9 mouse cellular contexts compared by ENCODE assay signal in genomic region chrX:53715942-53716322, GRCm38 (mm10). TPM values are rescaled to one million over a fixed set of nuclear protein-coding genes. Genes with fewer than 3 reads are reported as not detected.
DNase-seq lines count a peak whose midpoint lies in the region; ATAC-seq and TF ChIP-seq lines count a peak whose summit lies in the region.
"Had no signal": no experiment of that assay in that cellular context is flagged by ENCODE, and none has a peak within 500 bp of the region (broad histone marks: within the 10 kb centered on the region; RNA-seq: fewer than 3 reads in every experiment).

No protein-coding gene starts in this region.

- in situ Hi-C loops in ES-E14 (cut with MboI; ENCODE audit: low sequenced_read_pairs in 2 of 2, unreplicated experiment in 2 of 2): no loop called here

- H3K4me1 ChIP-seq in heart, embryonic 13.5 days: no peaks in the 10 kb centered on the region
- no peaks in the 10 kb centered on the region; a peak in 1 of 4 replicates for H3K4me1 ChIP-seq in ES-E14 (ENCODE audit: control insufficient read depth in 2 of 2, insufficient read depth in 2 of 2, low read length in 2 of 2, poor library complexity in 1 of 2)
- H3K4me1 ChIP-seq in forebrain, embryonic 16.5 days (replicated peaks; ENCODE audit: control insufficient read depth, insufficient read depth, low read length): no peaks in the 10 kb centered on the region; the same call in 1 of the 2 replicates
- H3K4me1 ChIP-seq in liver, embryonic 14.5 days (replicated peaks; ENCODE audit: control insufficient read depth in 2 of 2, insufficient read depth in 2 of 2, low read length in 1 of 2): no peaks in the 10 kb centered on the region
- no peaks in the 10 kb centered on the region for H3K4me1 ChIP-seq in thymus, adult 2 months (replicated peaks; ENCODE audit: control insufficient read depth, insufficient read depth, low read length)

- ATAC-seq in heart, embryonic 13.5 days (ENCODE audit: extremely low read depth, insufficient number of reproducible peaks, low FRiP score, low TSS enrichment): no peak
- ATAC-seq in forebrain, embryonic 16.5 days: no peak; the same call in 1 of the 2 replicates
- ATAC-seq in liver, embryonic 14.5 days (ENCODE audit: insufficient read depth): no peak

- no peak for TF ChIP-seq CTCF in liver, embryonic 14.5 days (IDR thresholded peaks at IDR 0.05; ENCODE audit: low read depth)
- TF ChIP-seq CTCF in thymus, adult 2 months (IDR thresholded peaks at IDR 0.05; ENCODE audit: borderline replicate concordance, control insufficient read depth, extremely low read depth, insufficient read depth, low read length, poor library complexity): no peak

- no peak for TF ChIP-seq POLR2A in thymus, adult 2 months (IDR thresholded peaks at IDR 0.05; ENCODE audit: control insufficient read depth, extremely low read depth, insufficient read depth, low read length, poor library complexity)

- peak overlapping the region; percentile 67 for H3K4me2 ChIP-seq in heart, embryonic 13.5 days
- peak overlapping the region; percentile 63 for H3K4me2 ChIP-seq in forebrain, embryonic 16.5 days (ENCODE audit: low read length)
- H3K4me2 ChIP-seq in liver, embryonic 14.5 days (ENCODE audit: low read depth): 0 out of 2 replicates have a peak overlapping the region, but pooled peaks have one; percentile 2

- 71% methylated on average over 1 of the region's 2 CpGs for WGBS in heart, embryonic 13.5 days
- WGBS in forebrain, embryonic 16.5 days: 44% methylated on average over 2 of the region's 2 CpGs
- 55% methylated on average over 2 of the region's 2 CpGs for WGBS in liver, embryonic 14.5 days (ENCODE audit: insufficient replicate concordance)
- WGBS in thymus, adult 2 months: 65% methylated on average over 2 of the region's 2 CpGs

- TF ChIP-seq EP300 in liver, embryonic 14.5 days (IDR thresholded peaks at IDR 0.05; ENCODE audit: low read depth): no peak

- no peaks in the 10 kb centered on the region for H3K9me3 ChIP-seq in heart, embryonic 13.5 days
- H3K9me3 ChIP-seq in ES-E14 (ENCODE audit: control insufficient read depth, insufficient read depth, low read depth, low read length): no peaks in the 10 kb centered on the region
- H3K9me3 ChIP-seq in forebrain, embryonic 16.5 days (ENCODE audit: control insufficient read depth, low read length): no peaks in the 10 kb centered on the region
- no peaks in the 10 kb centered on the region for H3K9me3 ChIP-seq in liver, embryonic 14.5 days (ENCODE audit: control insufficient read depth, low read length)

- peak overlapping the region; percentile 46 for H3K4me3 ChIP-seq in heart, embryonic 13.5 days
- H3K4me3 ChIP-seq in ES-E14 (ENCODE audit: insufficient read depth in 1 of 2, low read depth in 1 of 2, low read length in 2 of 2, poor library complexity in 1 of 2, severe bottlenecking in 1 of 2): peak overlapping the region in 1 of 2 experiments; percentile 46; a peak in 1 of 4 replicates
- peak overlapping the region; percentile 40 for H3K4me3 ChIP-seq in forebrain, embryonic 16.5 days (replicated peaks; ENCODE audit: low read length)
- no peak overlapping the region for H3K4me3 ChIP-seq in liver, embryonic 14.5 days (ENCODE audit: insufficient read depth in 1 of 2, low read depth in 2 of 2, low read length in 2 of 2)
- H3K4me3 ChIP-seq in thymus, adult 2 months (ENCODE audit: control insufficient read depth, insufficient read depth, low read length): no peak overlapping the region

- H3K36me3 ChIP-seq in heart, embryonic 13.5 days: no peaks in the 10 kb centered on the region
- no peaks in the 10 kb centered on the region for H3K36me3 ChIP-seq in ES-E14 (ENCODE audit: control insufficient read depth, insufficient read depth, low read length, poor library complexity, severe bottlenecking)
- no peaks in the 10 kb centered on the region for H3K36me3 ChIP-seq in forebrain, embryonic 16.5 days (ENCODE audit: control insufficient read depth, insufficient read depth)
- H3K36me3 ChIP-seq in liver, embryonic 14.5 days (replicated peaks; ENCODE audit: control insufficient read depth, insufficient read depth, low read depth): no peaks in the 10 kb centered on the region
- no peaks in the 10 kb centered on the region for H3K36me3 ChIP-seq in thymus, adult 2 months (ENCODE audit: control insufficient read depth, insufficient read depth, low read length)

- H3K27ac ChIP-seq in heart, embryonic 13.5 days (replicated peaks): no peak overlapping the region
- H3K27ac ChIP-seq in ES-E14 (ENCODE audit: insufficient read depth, low read depth, low read length, poor library complexity, severe bottlenecking): no peak overlapping the region
- H3K27ac ChIP-seq in forebrain, embryonic 16.5 days (ENCODE audit: low read length): no peak overlapping the region
- no peak overlapping the region for H3K27ac ChIP-seq in liver, embryonic 14.5 days
- H3K27ac ChIP-seq in thymus, adult 2 months (ENCODE audit: control insufficient read depth, insufficient read depth, low read length): no peak overlapping the region

- no peak for DNase-seq in heart, adult 11 months
- DNase-seq in ES-E14 (ENCODE audit: low read depth, low spot score): no peak
- DNase-seq in liver, embryonic 14.5 days (ENCODE audit: low read depth in 3 of 3, low spot score in 3 of 3): no peak
- DNase-seq in thymus, adult 2 months: no peak
- no peak for DNase-seq in left cerebral cortex, adult 11 months (ENCODE audit: low spot score)
- DNase-seq in gastrocnemius, postnatal 25 days: no peak

- H3K9ac ChIP-seq in heart, embryonic 13.5 days: peak overlapping the region; percentile 69
- H3K9ac ChIP-seq in ES-E14 (ENCODE audit: insufficient read depth, low read depth, low read length, poor library complexity, severe bottlenecking): peak overlapping the region; percentile 62; the same call in 1 of the 2 replicates
- H3K9ac ChIP-seq in forebrain, embryonic 16.5 days (replicated peaks; ENCODE audit: low read depth, low read length): peak overlapping the region; percentile 50
- H3K9ac ChIP-seq in liver, embryonic 14.5 days (replicated peaks): no peak overlapping the region

- H3K27me3 ChIP-seq in heart, embryonic 13.5 days (replicated peaks): no peaks in the 10 kb centered on the region
- H3K27me3 ChIP-seq in forebrain, embryonic 16.5 days (replicated peaks; ENCODE audit: control insufficient read depth, insufficient read depth, low read length): no peaks in the 10 kb centered on the region
- H3K27me3 ChIP-seq in liver, embryonic 14.5 days (ENCODE audit: control insufficient read depth, insufficient read depth, low read length): no peaks in the 10 kb centered on the region
- no peaks in the 10 kb centered on the region for H3K27me3 ChIP-seq in thymus, adult 2 months (ENCODE audit: control insufficient read depth, insufficient read depth, low read length)

TF ChIP-seq in ES-E14, 5 proteins besides CTCF, POLR2A, EP300 and RAD21:
- no peak for TF ChIP-seq ZC3H11A (IDR thresholded peaks at IDR 0.05; ENCODE audit: borderline replicate concordance, low read depth, low read length)
- no peak for TF ChIP-seq CHD2 (IDR thresholded peaks at IDR 0.05; ENCODE audit: low read depth, low read length)
- TF ChIP-seq MAFK (IDR thresholded peaks at IDR 0.05; ENCODE audit: insufficient read depth, low read depth, low read length): no peak
- TF ChIP-seq HCFC1 (IDR thresholded peaks at IDR 0.05; ENCODE audit: borderline replicate concordance, insufficient read depth, low read length): no peak
- no peak for TF ChIP-seq ZNF384 (IDR thresholded peaks at IDR 0.05; ENCODE audit: low read depth, low read length)

RNA-seq across cellular contexts. Expression of gene 4930502E18Rik, which starts 8.7 kb away (rescaled TPM):
- polyA plus RNA-seq in heart, embryonic 13.5 days (2015; fragmentation: Nextera tagmentation; extraction: Ambion mirVana): 0.33 and 0.40 TPM in 2 replicates
- 2.2 and 4.4 TPM in 2 replicates for total RNA-seq in ES-E14 (2012; rRNA removed)
- polyA plus RNA-seq in forebrain, embryonic 16.5 days (2015; fragmentation: Nextera tagmentation; extraction: Ambion mirVana): not detected in 2 replicates
- 0.03 and 0.06 TPM in 2 replicates for polyA plus RNA-seq in liver, embryonic 14.5 days (2012; rRNA removed)
- polyA plus RNA-seq in liver, embryonic 14.5 days (2014; fragmentation: Nextera tagmentation; extraction: Ambion mirVana): not detected in 2 replicates
- not detected in 2 replicates for polyA plus RNA-seq in thymus, adult 2 months (2012; rRNA removed)
- total RNA-seq in gastrocnemius, postnatal 25 days (2021): not detected
- total RNA-seq: adrenal gland, postnatal 36 days had no signal

RNA-seq across cellular contexts. Expression of gene 1700013H16Rik, which starts 41.7 kb away (rescaled TPM):
- not detected in 2 replicates for polyA plus RNA-seq in heart, embryonic 13.5 days (2015; fragmentation: Nextera tagmentation; extraction: Ambion mirVana)
- total RNA-seq in ES-E14 (2012; rRNA removed): 0.26 and 10.1 TPM in 2 replicates
- not detected in 2 replicates for polyA plus RNA-seq in forebrain, embryonic 16.5 days (2015; fragmentation: Nextera tagmentation; extraction: Ambion mirVana)
- not detected in 2 replicates for polyA plus RNA-seq in liver, embryonic 14.5 days (2012; rRNA removed)
- polyA plus RNA-seq in liver, embryonic 14.5 days (2014; fragmentation: Nextera tagmentation; extraction: Ambion mirVana): not detected in 2 replicates
- polyA plus RNA-seq in thymus, adult 2 months (2012; rRNA removed): not detected in 2 replicates
- total RNA-seq in gastrocnemius, postnatal 25 days (2021): not detected
- total RNA-seq: adrenal gland, postnatal 36 days had no signal

RNA-seq across cellular contexts. Expression of gene Rtl8b, which starts 45.7 kb away (rescaled TPM):
- polyA plus RNA-seq in heart, embryonic 13.5 days (2015; fragmentation: Nextera tagmentation; extraction: Ambion mirVana): 65.3 and 77.3 TPM in 2 replicates
- total RNA-seq in ES-E14 (2012; rRNA removed): 6.5 and 11.7 TPM in 2 replicates
- polyA plus RNA-seq in forebrain, embryonic 16.5 days (2015; fragmentation: Nextera tagmentation; extraction: Ambion mirVana): 112 and 119 TPM in 2 replicates
- 6.7 and 7.9 TPM in 2 replicates for polyA plus RNA-seq in liver, embryonic 14.5 days (2012; rRNA removed)
- polyA plus RNA-seq in liver, embryonic 14.5 days (2014; fragmentation: Nextera tagmentation; extraction: Ambion mirVana): 4.2 and 4.3 TPM in 2 replicates
- 103 and 115 TPM in 2 replicates for polyA plus RNA-seq in thymus, adult 2 months (2012; rRNA removed)
- total RNA-seq in gastrocnemius, postnatal 25 days (2021): 10 to 100 TPM; 53.5 to 64.6 TPM

Comparison
In these comparisons a context has a peak if more than half of its experiments do, and no peak if none do; other contexts are left out.
1. H3K4me2 ChIP-seq: peak in every context shown above with its lines; median percentile 67 in heart, embryonic 13.5 days; 63 in forebrain, embryonic 16.5 days; 2 in liver, embryonic 14.5 days.
2. H3K4me3 ChIP-seq: peak in heart, embryonic 13.5 days (single experiment) and forebrain, embryonic 16.5 days (single experiment); none in liver, embryonic 14.5 days (0 of 2) and thymus, adult 2 months (single experiment).